Comparison of ENCODE assay signal across 25 mouse cellular contexts in genomic region chr1:164959160-164959559, GRCm38 (mm10). TPM values are rescaled to one million over a fixed set of nuclear protein-coding genes. Genes with fewer than 3 reads are reported as not detected.
"Had no signal": no experiment of that assay in that cellular context is flagged by ENCODE, and none has a peak within 500 bp of the region (broad histone marks: within the 10 kb centered on the region; RNA-seq: fewer than 3 reads in every experiment).

No protein-coding gene starts in this region.

- DNase-seq: kidney, adult 11 months; kidney, adult 9 months; kidney, postnatal 14 days; kidney, postnatal 4 days; liver; lung, adult 18-20 months; lung, postnatal 10 days; lung, postnatal 36 days; retina, postnatal 1 day; right cerebral cortex, postnatal 25 days had no signal

- H3K27ac ChIP-seq: limb, embryonic 10.5 days; limb, embryonic 13.5 days; liver, embryonic 12.5 days; liver, embryonic 15.5 days; lung, embryonic 15.5 days; midbrain, embryonic 12.5 days; midbrain, embryonic 15.5 days; neural tube, embryonic 12.5 days; neural tube, embryonic 15.5 days had no signal

- H3K4me1 ChIP-seq: limb, embryonic 10.5 days; limb, embryonic 13.5 days; liver, embryonic 12.5 days; liver, embryonic 15.5 days; lung, embryonic 15.5 days; midbrain, embryonic 15.5 days; neural tube, embryonic 12.5 days; neural tube, embryonic 15.5 days had no signal

- H3K4me2 ChIP-seq: limb, embryonic 13.5 days; liver, embryonic 12.5 days; lung, embryonic 15.5 days; midbrain, embryonic 12.5 days; midbrain, embryonic 15.5 days; neural tube, embryonic 12.5 days; neural tube, embryonic 15.5 days had no signal

- H3K36me3 ChIP-seq: limb, embryonic 10.5 days; limb, embryonic 13.5 days; liver, embryonic 12.5 days; liver, embryonic 15.5 days; lung, embryonic 15.5 days; midbrain, embryonic 12.5 days; midbrain, embryonic 15.5 days; neural tube, embryonic 12.5 days; neural tube, embryonic 15.5 days had no signal

- ATAC-seq: liver, embryonic 12.5 days; midbrain, embryonic 15.5 days had no signal

- H3K9ac ChIP-seq: limb, embryonic 13.5 days; liver, embryonic 12.5 days; liver, embryonic 15.5 days; lung, embryonic 15.5 days; midbrain, embryonic 12.5 days; midbrain, embryonic 15.5 days; neural tube, embryonic 12.5 days; neural tube, embryonic 15.5 days had no signal

- H3K27me3 ChIP-seq: limb, embryonic 13.5 days; liver, embryonic 12.5 days; liver, embryonic 15.5 days; lung, embryonic 15.5 days; midbrain, embryonic 15.5 days; neural tube, embryonic 12.5 days; neural tube, embryonic 15.5 days had no signal

- H3K4me3 ChIP-seq: limb, embryonic 10.5 days; limb, embryonic 13.5 days; liver, embryonic 12.5 days; liver, embryonic 15.5 days; lung, embryonic 15.5 days; midbrain, embryonic 12.5 days; midbrain, embryonic 15.5 days; neural tube, embryonic 12.5 days; neural tube, embryonic 15.5 days had no signal

- H3K9me3 ChIP-seq: limb, embryonic 10.5 days; limb, embryonic 13.5 days; liver, embryonic 12.5 days; liver, embryonic 15.5 days; lung, embryonic 15.5 days; midbrain, embryonic 12.5 days; midbrain, embryonic 15.5 days; neural tube, embryonic 12.5 days; neural tube, embryonic 15.5 days had no signal

RNA-seq across cellular contexts. Expression of gene Xcl1, which starts 23.8 kb away (rescaled TPM):
- total RNA-seq: layer of hippocampus, adult 18-20 months; layer of hippocampus, postnatal 25 days; left cerebral cortex, adult 18-20 months; left cerebral cortex, postnatal 25 days had no signal
- polyA plus RNA-seq: kidney, embryonic 16.5 days; limb, embryonic 10.5 days; limb, embryonic 13.5 days; liver, embryonic 12.5 days; liver, embryonic 15.5 days; midbrain, embryonic 12.5 days; midbrain, embryonic 15.5 days; neural tube, embryonic 12.5 days; neural tube, embryonic 15.5 days; stomach, embryonic 16.5 days had no signal
